Mouse (Mus musculus): ENCODE results near the gene Scml4.

DNA sequence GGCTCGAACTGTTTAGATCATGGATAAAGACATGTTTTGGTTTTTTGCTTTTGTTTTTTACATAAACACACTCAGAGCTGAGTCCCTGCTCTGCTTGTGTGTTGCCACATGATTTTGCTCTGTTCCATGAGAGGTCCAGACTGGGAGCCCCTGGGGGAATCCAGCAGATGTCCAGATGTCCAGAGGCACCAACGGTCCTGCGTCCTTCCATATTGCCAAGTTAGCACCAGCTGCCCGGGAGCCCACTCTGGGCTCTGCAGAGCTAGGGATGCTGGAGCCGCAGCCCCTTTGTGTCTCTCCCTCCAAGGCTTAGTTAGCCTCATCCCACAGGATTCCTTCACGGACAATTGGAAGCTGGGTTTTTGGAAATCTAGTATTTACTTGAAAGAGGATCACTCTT lies 101.6 kb downstream of the Scml4 start:
- no peak for TF ChIP-seq CTCF (IDR thresholded peaks at IDR 0.05; ENCODE audit: extremely low read depth, insufficient read depth, low read length)
- no peak for TF ChIP-seq POLR2A (IDR thresholded peaks at IDR 0.05; ENCODE audit: extremely low read depth, insufficient read depth, low read length)

All from cortical plate, adult 2 months (tissue).